In the genomic region with DNA sequence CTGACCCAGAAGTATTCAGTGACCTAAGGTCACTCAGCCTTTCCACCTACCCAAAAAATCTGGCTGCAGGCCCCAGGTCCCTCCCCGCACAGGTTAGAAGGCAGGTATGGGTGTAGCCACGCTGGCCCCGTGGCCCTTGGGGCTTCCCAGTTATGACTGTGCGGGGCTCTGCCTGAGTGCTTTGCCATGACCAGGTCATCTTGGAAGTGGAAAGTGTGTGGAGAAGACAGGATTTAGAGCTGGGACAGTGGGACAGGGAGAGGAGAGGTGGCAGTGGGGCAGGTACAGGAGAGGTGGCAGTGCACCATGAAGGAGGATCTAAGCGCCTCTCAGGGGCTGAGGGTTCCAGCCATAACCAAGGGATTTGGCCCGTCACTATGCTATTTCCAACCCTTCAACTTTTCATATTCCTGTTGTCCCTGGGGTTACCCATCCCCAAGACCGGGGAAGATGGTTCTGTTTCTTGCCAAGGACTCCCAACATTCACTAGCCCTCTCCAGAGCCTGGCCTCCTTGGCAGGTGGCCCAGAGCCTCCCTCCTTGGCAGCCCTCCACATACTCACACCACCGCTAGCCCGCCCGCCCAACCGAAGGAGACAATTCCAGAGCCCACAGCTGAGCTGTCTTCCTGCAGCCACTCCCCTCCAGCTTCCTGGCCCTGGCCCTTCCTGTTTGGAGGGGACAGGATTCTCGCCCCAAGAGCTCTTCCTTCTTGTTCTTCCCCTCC, we compare ENCODE assay signal across 9 mouse cellular contexts. TPM values are rescaled to one million over a fixed set of nuclear protein-coding genes. Genes with fewer than 3 reads are reported as not detected.
A peak's percentile ranks its signal among the peaks of the same experiment; 100 is the strongest.
DNase-seq lines count a peak whose midpoint lies in the region; ATAC-seq and TF ChIP-seq lines count a peak whose summit lies in the region.
"Had no signal": no experiment of that assay in that cellular context is flagged by ENCODE, and none has a peak within 500 bp of the region (broad histone marks: within the 10 kb centered on the region; RNA-seq: fewer than 3 reads in every experiment).

No protein-coding gene starts in this region.

- H3K27me3 ChIP-seq in midbrain, embryonic 11.5 days (ENCODE audit: control insufficient read depth, insufficient read depth, low read length), result no peaks in the 10 kb centered on the region

- ATAC-seq in midbrain, embryonic 11.5 days (ENCODE audit: low FRiP score), result no peak

- peak; percentile 43 to 48 for DNase-seq in layer of hippocampus, adult 2 months (ENCODE audit: low spot score in 2 of 2)
- DNase-seq in layer of hippocampus, adult 9-11 months, result no peak
- DNase-seq in frontal cortex, postnatal 14 days (ENCODE audit: low spot score in 2 of 2), result peak; percentile 56 to 60
- peak; percentile 87 to 92 for DNase-seq in heart, postnatal 36 days
- DNase-seq in left cerebral cortex, postnatal 36 days (ENCODE audit: low spot score in 2 of 2), result peak; percentile 28 to 35
- peak; percentile 61 for DNase-seq in midbrain, embryonic 11.5 days (ENCODE audit: low spot score, missing footprints)
- DNase-seq in testis, postnatal 10 days (ENCODE audit: low spot score), result peak; percentile 90
- no peak for DNase-seq in thymus, postnatal 36 days

- no peaks in the 10 kb centered on the region for H3K36me3 ChIP-seq in midbrain, embryonic 11.5 days (ENCODE audit: control insufficient read depth, insufficient read depth, low read length)

- H3K4me1 ChIP-seq in midbrain, embryonic 11.5 days (ENCODE audit: control insufficient read depth, insufficient read depth, low read length), result peaks cover 6% of the 10 kb centered on the region

- no peak overlapping the region for H3K9ac ChIP-seq in midbrain, embryonic 11.5 days (ENCODE audit: low read length)

- TF ChIP-seq CTCF in layer of hippocampus, adult 2 months (conservative IDR thresholded peaks at IDR 0.05), result no peak

- H3K4me2 ChIP-seq in midbrain, embryonic 11.5 days, result no peak overlapping the region

- H3K27ac ChIP-seq in layer of hippocampus, adult 2 months, result no peak overlapping the region
- no peak overlapping the region for H3K27ac ChIP-seq in midbrain, embryonic 11.5 days (ENCODE audit: low read depth, low read length)

- H3K9me3 ChIP-seq in midbrain, embryonic 11.5 days (ENCODE audit: control insufficient read depth, low read length), result no peaks in the 10 kb centered on the region

- no peak overlapping the region for H3K4me3 ChIP-seq in layer of hippocampus, adult 2 months
- no peak overlapping the region for H3K4me3 ChIP-seq in midbrain, embryonic 11.5 days (ENCODE audit: low read depth, low read length)
- H3K4me3 ChIP-seq: myocyte had no signal

- WGBS in midbrain, embryonic 11.5 days, result 85% methylated on average over 12 of the region's 12 CpGs

- intact Hi-C loops in heart, postnatal 36 days (cut with DNase I), result loop anchor here (1.0 kb wide), 1 partner anchor 29 kb away; no protein-coding TSS in a partner anchor
- intact Hi-C loops in left cerebral cortex, postnatal 36 days (cut with DNase I), result loop anchor here (10.0 kb wide), 1 partner anchor 200 kb away; no protein-coding TSS in a partner anchor

RNA-seq across cellular contexts. Expression of gene Ccdc102a, which starts 13.3 kb away (rescaled TPM):
- total RNA-seq in layer of hippocampus, adult 2 months (2021), result 1 to 10 TPM; 1.7 to 1.9 TPM
- total RNA-seq in heart, postnatal 36 days (2021), result 1 to 10 TPM; 6.8 to 6.9 TPM
- 1 to 10 TPM; 1.8 to 1.9 TPM for total RNA-seq in left cerebral cortex, postnatal 36 days (2021)
- 13.5 and 15.9 TPM in 2 replicates for polyA plus RNA-seq in midbrain, embryonic 11.5 days (2014; fragmentation: Nextera tagmentation; extraction: Ambion mirVana)

RNA-seq across cellular contexts. Expression of gene Adgrg5, which starts 18.9 kb away (rescaled TPM):
- not detected for total RNA-seq in layer of hippocampus, adult 2 months (2021)
- total RNA-seq in heart, postnatal 36 days (2021), result under 1 TPM; 0.24 to 0.31 TPM
- not detected for total RNA-seq in left cerebral cortex, postnatal 36 days (2021)
- 0.36 and 0.40 TPM in 2 replicates for polyA plus RNA-seq in midbrain, embryonic 11.5 days (2014; fragmentation: Nextera tagmentation; extraction: Ambion mirVana)
- polyA plus RNA-seq: myocyte had no signal

RNA-seq across cellular contexts. Expression of gene Dok4, which starts 28.5 kb away (rescaled TPM):
- total RNA-seq in layer of hippocampus, adult 2 months (2021), result 10 to 100 TPM; 24.1 to 26.4 TPM
- total RNA-seq in heart, postnatal 36 days (2021), result 10 to 100 TPM; 16.6 to 20.4 TPM
- total RNA-seq in left cerebral cortex, postnatal 36 days (2021), result 10 to 100 TPM; 20.0 to 22.3 TPM
- 12.0 and 12.9 TPM in 2 replicates for polyA plus RNA-seq in midbrain, embryonic 11.5 days (2014; fragmentation: Nextera tagmentation; extraction: Ambion mirVana)

RNA-seq across cellular contexts. Expression of gene Polr2c, which starts 47.4 kb away (rescaled TPM):
- 10 to 100 TPM; 69.1 to 71.4 TPM for total RNA-seq in layer of hippocampus, adult 2 months (2021)
- 10 to 100 TPM; 69.1 to 69.9 TPM for total RNA-seq in heart, postnatal 36 days (2021)
- total RNA-seq in left cerebral cortex, postnatal 36 days (2021), result 10 to 100 TPM; 67.1 to 72.7 TPM
- polyA plus RNA-seq in midbrain, embryonic 11.5 days (2014; fragmentation: Nextera tagmentation; extraction: Ambion mirVana), result 160 and 169 TPM in 2 replicates

Comparison
In these comparisons a context has a peak if more than half of its experiments do, and no peak if none do; other contexts are left out.
1. DNase-seq: peak in layer of hippocampus, adult 2 months (2 of 2), frontal cortex, postnatal 14 days (2 of 2), heart, postnatal 36 days (2 of 2), left cerebral cortex, postnatal 36 days (2 of 2), midbrain, embryonic 11.5 days (single experiment) and testis, postnatal 10 days (single experiment); none in layer of hippocampus, adult 9-11 months (single experiment) and thymus, postnatal 36 days (0 of 2).